Mouse (Mus musculus) olfactory bulb, adult 2 months (tissue): ENCODE data around the gene Nectin2.

ENCODE experiments used
- CTCF ChIP-seq: fragments of 200-500 bp; IDR thresholded peaks from 2 replicates; pipeline ENCODE4 v1.5.1; 2012; ENCODE audit warnings: low read depth, mild to moderate bottlenecking, low read length, moderate library complexity; ENCODE audit not compliant: insufficient read depth
- POLR2A ChIP-seq: fragments of 200-500 bp; IDR thresholded peaks from 2 replicates; pipeline ENCODE4 v1.6.1; 2012; ENCODE audit warnings: mild to moderate bottlenecking, low read depth, low read length, moderate library complexity; ENCODE audit not compliant: insufficient read depth

DNA sequence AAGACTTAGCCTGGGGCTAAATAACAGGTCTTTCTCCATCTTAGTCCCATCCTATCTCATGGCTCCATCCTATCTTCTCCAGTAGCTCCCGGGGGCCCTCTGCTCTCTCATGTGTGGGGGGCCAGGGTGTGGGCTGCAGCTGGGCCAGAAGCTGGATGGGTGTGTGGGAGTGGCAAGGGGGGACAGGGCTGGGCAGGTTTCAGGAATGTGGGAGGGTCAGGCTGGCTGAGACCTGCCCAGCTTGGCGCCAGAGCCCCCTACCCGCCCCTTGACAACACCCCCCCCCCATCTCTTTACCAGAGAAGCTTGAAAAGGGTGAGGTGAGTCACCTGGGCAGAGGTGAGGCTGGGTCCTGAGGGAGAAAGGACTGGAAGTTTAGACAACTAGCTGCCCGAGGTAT, 18.7 kb upstream of the Nectin2 start:
- TF ChIP-seq CTCF (no peak), POLR2A (no peak)
